Mouse (Mus musculus): ENCODE measurements around the gene St6galnac3. TPM values are rescaled to one million over a fixed set of nuclear protein-coding genes. Genes with fewer than 3 reads are reported as not detected.

Gene St6galnac3
- polyA plus RNA-seq, 1 experiment from 2014 or later = 31.0 TPM

- WGBS = 89% methylated on average over 1 of the region's 1 CpGs
- Histone ChIP-seq H3K9me3 (ENCODE audit: control insufficient read depth, low read length) (no peaks in the 10 kb centered on the region), H3K27ac (ENCODE audit: low read length) (no peak overlapping the region), H3K27me3 (replicated peaks; ENCODE audit: control insufficient read depth, insufficient read depth, low read length) (no peaks in the 10 kb centered on the region), H3K4me1 (ENCODE audit: control insufficient read depth, insufficient read depth, low read length) (peaks cover 4% of the 10 kb centered on the region), H3K4me3 (ENCODE audit: low read length) (no peak overlapping the region), H3K4me2 (ENCODE audit: low read depth, low read length) (no peak overlapping the region), H3K9ac (ENCODE audit: low read depth, low read length) (no peak overlapping the region), H3K36me3 (ENCODE audit: control insufficient read depth, insufficient read depth, low read length) (no peaks in the 10 kb centered on the region)
- ATAC-seq = no peak
Measured at GRCm38 (mm10) chr3:153684909-153685308, 40.1 kb downstream of the St6galnac3 start.

DNA sequence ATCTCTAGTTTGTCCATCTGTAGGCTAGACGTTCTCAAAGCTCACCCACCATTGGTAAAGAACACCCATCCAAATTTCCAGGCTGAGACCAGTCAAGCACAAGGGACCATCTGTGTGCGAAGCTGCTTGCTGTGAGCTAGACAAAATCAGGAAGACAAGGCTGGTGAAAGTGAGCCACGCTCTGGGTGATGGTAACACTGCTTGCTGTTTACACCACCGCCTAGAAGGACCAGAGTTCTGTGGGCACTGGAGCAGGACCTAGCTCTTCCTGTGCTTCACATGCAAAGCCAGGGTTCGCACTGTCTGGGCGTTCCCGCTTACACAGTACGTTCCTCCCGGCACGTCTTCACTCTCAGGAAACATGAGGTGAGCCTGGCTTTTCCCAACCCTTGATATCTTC is 42.7 kb downstream of the St6galnac3 start:
- 92% methylated on average over 10 of the region's 10 CpGs for WGBS
- Histone ChIP-seq H3K4me2 (ENCODE audit: low read depth, low read length) (no peak overlapping the region), H3K27ac (ENCODE audit: low read length) (no peak overlapping the region), H3K36me3 (ENCODE audit: control insufficient read depth, insufficient read depth, low read length) (no peaks in the 10 kb centered on the region), H3K9ac (ENCODE audit: low read depth, low read length) (no peak overlapping the region), H3K27me3 (replicated peaks; ENCODE audit: control insufficient read depth, insufficient read depth, low read length) (no peaks in the 10 kb centered on the region), H3K9me3 (ENCODE audit: control insufficient read depth, low read length) (no peaks in the 10 kb centered on the region), H3K4me3 (ENCODE audit: low read length) (no peak overlapping the region), H3K4me1 (ENCODE audit: control insufficient read depth, insufficient read depth, low read length) (no peaks in the 10 kb centered on the region)
- no peak for ATAC-seq

GRCm38 (mm10) chr3:153681720-153682119 is 43.3 kb downstream of the St6galnac3 start:
- no peak overlapping the region for H3K4me2 ChIP-seq (ENCODE audit: low read depth, low read length)
- H3K27ac ChIP-seq (ENCODE audit: low read length) = no peak overlapping the region
- 89% methylated on average over 9 of the region's 9 CpGs for WGBS
- ATAC-seq = no peak
- H3K36me3 ChIP-seq (ENCODE audit: control insufficient read depth, insufficient read depth, low read length) = no peaks in the 10 kb centered on the region
- H3K27me3 ChIP-seq (replicated peaks; ENCODE audit: control insufficient read depth, insufficient read depth, low read length) = no peaks in the 10 kb centered on the region
- no peaks in the 10 kb centered on the region for H3K4me1 ChIP-seq (ENCODE audit: control insufficient read depth, insufficient read depth, low read length)
- H3K9ac ChIP-seq (ENCODE audit: low read depth, low read length) = no peak overlapping the region
- no peaks in the 10 kb centered on the region for H3K9me3 ChIP-seq (ENCODE audit: control insufficient read depth, low read length)
- H3K4me3 ChIP-seq (ENCODE audit: low read length) = no peak overlapping the region

- H3K9ac ChIP-seq (ENCODE audit: low read depth, low read length) = no peak overlapping the region
- H3K4me3 ChIP-seq (ENCODE audit: low read length) = no peak overlapping the region
- WGBS = 48% methylated on average over 7 of the region's 7 CpGs
- no peaks in the 10 kb centered on the region for H3K36me3 ChIP-seq (ENCODE audit: control insufficient read depth, insufficient read depth, low read length)
- H3K27ac ChIP-seq (ENCODE audit: low read length) = no peak overlapping the region
- ATAC-seq = no peak
- peaks cover 2% of the 10 kb centered on the region; the same call in 1 of the 2 replicates for H3K4me1 ChIP-seq (ENCODE audit: control insufficient read depth, insufficient read depth, low read length)
- no peak overlapping the region for H3K4me2 ChIP-seq (ENCODE audit: low read depth, low read length)
- H3K9me3 ChIP-seq (ENCODE audit: control insufficient read depth, low read length) = no peaks in the 10 kb centered on the region
- H3K27me3 ChIP-seq (replicated peaks; ENCODE audit: control insufficient read depth, insufficient read depth, low read length) = no peaks in the 10 kb centered on the region
Measured at GRCm38 (mm10) chr3:153675832-153676231, 49.1 kb downstream of the St6galnac3 start.

- Histone ChIP-seq H3K9me3 (ENCODE audit: control insufficient read depth, low read length) (no peaks in the 10 kb centered on the region), H3K4me1 (ENCODE audit: control insufficient read depth, insufficient read depth, low read length) (peaks cover 4% of the 10 kb centered on the region; the same call in 1 of the 2 replicates), H3K4me2 (ENCODE audit: low read depth, low read length) (no peak overlapping the region), H3K4me3 (ENCODE audit: low read length) (no peak overlapping the region), H3K36me3 (ENCODE audit: control insufficient read depth, insufficient read depth, low read length) (no peaks in the 10 kb centered on the region), H3K9ac (ENCODE audit: low read depth, low read length) (no peak overlapping the region), H3K27me3 (replicated peaks; ENCODE audit: control insufficient read depth, insufficient read depth, low read length) (no peaks in the 10 kb centered on the region), H3K27ac (ENCODE audit: low read length) (no peak overlapping the region)
- WGBS = 47% methylated on average over 12 of the region's 12 CpGs
- peak; percentile 21; the same call in 1 of the 2 replicates for ATAC-seq
Measured at GRCm38 (mm10) chr3:153675073-153675472, 49.9 kb downstream of the St6galnac3 start.

DNA sequence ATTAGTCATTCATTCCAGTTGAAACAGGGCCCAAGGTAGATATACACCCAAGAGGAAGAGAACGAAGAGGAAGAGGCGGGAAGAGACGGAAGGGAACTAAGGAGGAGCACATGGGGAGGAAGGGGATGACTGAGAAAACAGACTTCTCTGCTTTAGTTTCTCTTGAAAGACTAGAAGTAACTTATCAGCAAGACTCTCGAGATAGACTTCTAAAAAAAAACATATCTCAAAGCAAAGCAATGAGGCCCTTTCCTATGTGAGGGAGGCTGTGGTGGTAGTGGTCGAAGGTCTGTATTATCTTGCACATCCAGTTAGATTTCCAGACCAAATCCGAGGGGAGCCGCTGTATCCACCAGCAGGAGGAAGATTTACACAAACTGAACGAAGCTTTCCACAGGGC is 50.6 kb downstream of the St6galnac3 start:
- ATAC-seq = no peak
- H3K36me3 ChIP-seq (ENCODE audit: control insufficient read depth, insufficient read depth, low read length) = no peaks in the 10 kb centered on the region
- H3K4me3 ChIP-seq (ENCODE audit: low read length) = no peak overlapping the region
- no peaks in the 10 kb centered on the region for H3K27me3 ChIP-seq (replicated peaks; ENCODE audit: control insufficient read depth, insufficient read depth, low read length)
- no peak overlapping the region for H3K9ac ChIP-seq (ENCODE audit: low read depth, low read length)
- no peak overlapping the region for H3K27ac ChIP-seq (ENCODE audit: low read length)
- WGBS = 76% methylated on average over 8 of the region's 8 CpGs
- peaks cover 9% of the 10 kb centered on the region for H3K4me1 ChIP-seq (ENCODE audit: control insufficient read depth, insufficient read depth, low read length)
- no peak overlapping the region for H3K4me2 ChIP-seq (ENCODE audit: low read depth, low read length)
- no peaks in the 10 kb centered on the region for H3K9me3 ChIP-seq (ENCODE audit: control insufficient read depth, low read length)

DNA sequence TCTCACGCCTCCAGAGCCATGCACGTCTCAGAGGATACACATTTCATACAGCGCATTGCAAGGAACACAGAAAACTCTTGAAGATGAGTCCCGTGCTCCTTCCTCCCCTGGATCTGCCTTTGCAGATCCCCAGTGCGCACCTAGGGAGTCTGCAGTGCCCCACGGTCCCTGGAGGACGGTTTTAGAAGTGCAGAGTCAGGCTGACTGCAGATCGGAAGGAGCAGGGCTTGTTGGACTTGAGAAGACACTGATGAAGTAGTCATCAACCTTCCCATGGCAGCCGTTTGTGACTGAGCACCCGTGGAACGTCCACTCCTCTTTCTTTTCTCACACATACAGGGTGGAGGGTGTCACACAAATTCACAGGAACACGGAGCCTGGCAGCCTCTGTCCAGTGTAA is 51.5 kb downstream of the St6galnac3 start:
- H3K27ac ChIP-seq (ENCODE audit: low read length) = no peak overlapping the region
- H3K27me3 ChIP-seq (replicated peaks; ENCODE audit: control insufficient read depth, insufficient read depth, low read length) = no peaks in the 10 kb centered on the region
- WGBS = 82% methylated on average over 12 of the region's 12 CpGs
- peaks cover 16% of the 10 kb centered on the region for H3K4me1 ChIP-seq (ENCODE audit: control insufficient read depth, insufficient read depth, low read length)
- no peak overlapping the region for H3K4me3 ChIP-seq (ENCODE audit: low read length)
- no peaks in the 10 kb centered on the region for H3K9me3 ChIP-seq (ENCODE audit: control insufficient read depth, low read length)
- no peaks in the 10 kb centered on the region for H3K36me3 ChIP-seq (ENCODE audit: control insufficient read depth, insufficient read depth, low read length)
- no peak overlapping the region for H3K4me2 ChIP-seq (ENCODE audit: low read depth, low read length)
- ATAC-seq = no peak
- no peak overlapping the region for H3K9ac ChIP-seq (ENCODE audit: low read depth, low read length)

DNA sequence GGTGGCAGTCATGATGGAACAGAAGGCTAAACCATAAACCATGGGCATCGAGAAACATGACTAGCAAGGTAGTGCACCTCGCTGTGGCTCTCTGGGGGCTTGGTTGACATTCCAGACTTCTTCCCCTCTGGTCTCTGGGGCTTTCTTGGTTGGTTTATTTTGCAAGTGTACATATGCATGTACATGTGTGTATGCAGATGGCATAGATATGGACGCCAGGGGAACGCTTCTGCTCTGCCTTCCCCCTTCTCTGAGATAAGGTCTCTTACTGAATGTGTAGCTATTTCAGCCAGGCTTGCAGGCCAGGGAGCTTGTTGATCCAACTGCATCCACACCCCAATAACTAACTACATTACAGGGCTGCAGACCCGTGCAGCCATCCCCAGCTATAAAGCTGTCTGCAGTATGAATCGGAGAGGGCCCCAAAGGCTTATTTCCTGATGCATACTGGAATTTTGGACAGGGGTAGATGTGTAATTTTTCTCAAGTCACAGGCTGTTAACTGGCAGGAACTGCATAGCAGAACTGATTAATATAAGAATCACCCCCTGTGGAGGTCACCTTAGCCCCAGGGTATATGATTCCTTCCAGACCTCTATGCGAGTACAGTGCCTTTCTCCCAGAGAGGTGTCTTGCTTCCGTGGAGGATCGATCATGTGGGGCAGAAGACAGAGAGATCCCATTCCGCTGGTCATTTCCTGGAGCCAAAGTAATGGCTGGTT is 53.9 kb downstream of the St6galnac3 start:
- H3K9ac ChIP-seq (ENCODE audit: low read depth, low read length) = no peak overlapping the region
- H3K4me1 ChIP-seq (ENCODE audit: control insufficient read depth, insufficient read depth, low read length) = peaks cover 16% of the 10 kb centered on the region
- no peak overlapping the region for H3K4me2 ChIP-seq (ENCODE audit: low read depth, low read length)
- no peaks in the 10 kb centered on the region for H3K9me3 ChIP-seq (ENCODE audit: control insufficient read depth, low read length)
- no peak overlapping the region for H3K27ac ChIP-seq (ENCODE audit: low read length)
- WGBS = 82% methylated on average over 10 of the region's 10 CpGs
- ATAC-seq = no peak
- H3K27me3 ChIP-seq (replicated peaks; ENCODE audit: control insufficient read depth, insufficient read depth, low read length) = no peaks in the 10 kb centered on the region
- H3K4me3 ChIP-seq (ENCODE audit: low read length) = no peak overlapping the region
- no peaks in the 10 kb centered on the region for H3K36me3 ChIP-seq (ENCODE audit: control insufficient read depth, insufficient read depth, low read length)

DNA sequence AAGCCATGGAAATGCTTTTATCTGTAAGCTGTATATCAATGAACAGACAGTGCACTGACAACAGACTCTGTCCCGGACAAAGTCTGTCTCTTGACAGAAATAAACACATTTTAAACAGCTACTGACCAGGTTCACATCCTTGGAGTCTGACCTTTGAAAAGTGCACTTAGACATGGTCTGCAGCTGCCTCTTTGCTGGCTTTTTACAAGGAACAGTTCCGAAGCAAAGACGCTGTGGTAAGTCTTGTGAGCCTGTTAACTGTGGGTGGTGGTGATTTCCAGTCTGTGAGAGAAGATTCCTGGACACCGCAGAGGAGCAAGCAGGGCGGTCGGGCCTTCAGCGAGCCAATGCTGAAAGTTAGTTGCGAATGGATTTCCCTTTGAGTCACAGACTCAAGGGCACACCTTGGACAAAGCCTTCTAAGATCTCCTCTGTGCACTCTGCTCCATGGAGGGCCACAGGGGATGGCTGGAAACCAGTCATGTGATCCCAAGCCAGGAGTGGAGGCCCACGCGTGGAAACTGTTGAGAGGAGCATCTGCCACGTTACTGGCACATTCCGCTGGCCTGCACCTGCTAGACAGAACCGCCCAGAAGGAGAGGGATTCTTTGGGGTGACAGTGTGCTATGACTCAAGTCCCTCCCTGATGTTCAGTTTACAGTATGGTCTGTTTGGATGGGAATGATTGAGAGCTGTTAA is 55.1 kb downstream of the St6galnac3 start:
- 0 out of 2 replicates have a peak, but pooled peaks have one; percentile 22 for ATAC-seq
- H3K27ac ChIP-seq (ENCODE audit: low read length) = no peak overlapping the region
- H3K4me1 ChIP-seq (ENCODE audit: control insufficient read depth, insufficient read depth, low read length) = peaks cover 14% of the 10 kb centered on the region
- no peak overlapping the region for H3K9ac ChIP-seq (ENCODE audit: low read depth, low read length)
- no peaks in the 10 kb centered on the region for H3K9me3 ChIP-seq (ENCODE audit: control insufficient read depth, low read length)
- H3K4me3 ChIP-seq (ENCODE audit: low read length) = no peak overlapping the region
- 79% methylated on average over 13 of the region's 13 CpGs for whole genome bisulfite sequencing
- H3K27me3 ChIP-seq (replicated peaks; ENCODE audit: control insufficient read depth, insufficient read depth, low read length) = no peaks in the 10 kb centered on the region
- no peak overlapping the region for H3K4me2 ChIP-seq (ENCODE audit: low read depth, low read length)
- no peaks in the 10 kb centered on the region for H3K36me3 ChIP-seq (ENCODE audit: control insufficient read depth, insufficient read depth, low read length)
